Mouse (Mus musculus) right cerebral cortex, adult 18-20 months (tissue): Measurements from ENCODE around the gene Gm20696.

ENCODE experiments used
- DNase-seq: peaks from one replicate; pipeline ENCODE4 v3.0.0; 2022; ENCODE audit warnings: mixed read lengths

Gm20696 gene

DNA sequence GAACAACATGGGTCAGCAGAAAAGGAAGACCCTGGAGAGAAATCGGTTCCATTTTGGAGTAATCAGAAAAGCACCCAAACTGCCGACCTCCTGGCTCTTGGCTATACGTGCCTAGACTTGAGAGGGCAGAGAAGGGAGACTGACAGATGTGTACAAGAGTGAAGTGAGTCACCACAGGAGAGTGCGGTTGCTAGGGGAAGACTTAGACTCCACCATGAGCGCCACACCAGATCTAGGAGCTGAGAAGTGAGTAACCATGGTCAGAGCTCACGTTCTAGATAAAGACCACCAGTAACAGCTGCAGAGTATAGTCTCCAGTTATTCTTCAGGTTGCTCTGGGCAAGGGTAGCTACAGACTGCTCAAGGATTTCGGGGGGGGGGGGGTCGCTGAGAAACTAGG lies 3.4 kb downstream of the Gm20696 start:
- no peak for DNase-seq

DNA sequence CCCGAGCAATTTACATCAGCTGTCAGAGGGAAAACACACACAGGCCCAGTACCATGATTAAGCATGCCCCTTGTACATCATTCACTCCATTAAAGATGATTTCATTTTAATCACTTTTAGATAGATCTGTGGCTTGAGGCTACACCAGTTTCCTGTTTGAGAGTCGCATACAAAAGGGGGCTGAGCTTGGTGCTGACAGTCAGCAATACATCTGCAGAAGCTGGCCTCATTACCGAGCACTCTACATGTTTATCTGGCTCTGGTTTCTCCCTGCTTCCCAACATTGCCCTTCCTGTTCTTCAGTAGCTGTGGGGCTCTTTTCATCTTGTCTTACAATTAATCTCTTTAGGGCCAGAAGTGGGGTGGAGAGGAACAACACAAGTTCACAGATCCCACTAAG lies 6.2 kb downstream of the Gm20696 start:
- no peak for DNase-seq

DNA sequence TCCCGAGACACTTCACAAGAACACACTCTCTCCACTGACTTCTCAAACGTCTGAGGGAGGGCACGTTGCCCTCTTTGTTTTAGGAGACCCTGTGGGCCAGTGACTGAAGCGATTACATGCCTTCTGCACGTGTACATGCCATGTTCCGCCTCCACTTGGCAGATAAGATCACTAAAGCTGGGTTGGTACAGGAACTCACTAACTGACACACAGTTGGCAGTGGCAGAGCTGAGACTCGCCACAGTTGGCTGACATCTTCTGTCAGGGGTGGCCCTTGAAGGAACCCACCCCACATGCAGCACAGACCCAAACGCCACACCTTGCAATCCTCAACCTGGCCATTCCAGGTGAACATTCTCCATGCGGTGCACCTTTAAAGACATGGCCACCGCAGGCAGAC lies 8.0 kb downstream of the Gm20696 start:
- DNase-seq = no peak

DNA sequence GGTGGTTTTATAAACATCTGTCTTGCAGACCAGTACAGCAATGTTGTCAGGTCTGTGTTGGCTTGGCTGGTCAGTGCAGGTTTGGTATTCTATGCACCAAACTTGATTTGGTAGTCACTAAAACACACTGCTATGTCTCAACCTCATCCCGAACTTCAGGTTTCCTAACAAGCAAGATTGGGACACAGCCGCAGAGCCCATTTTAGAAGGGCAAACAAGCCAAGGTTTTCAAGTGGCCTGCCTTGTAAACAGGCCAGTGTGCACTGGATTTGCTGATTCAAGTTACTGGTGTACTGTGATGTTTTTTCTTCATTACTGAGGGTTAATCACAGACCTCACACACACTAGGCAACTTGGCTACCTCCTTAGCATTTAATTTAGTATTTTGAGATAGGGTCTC lies 10.5 kb downstream of the Gm20696 start:
- no peak for DNase-seq

DNA sequence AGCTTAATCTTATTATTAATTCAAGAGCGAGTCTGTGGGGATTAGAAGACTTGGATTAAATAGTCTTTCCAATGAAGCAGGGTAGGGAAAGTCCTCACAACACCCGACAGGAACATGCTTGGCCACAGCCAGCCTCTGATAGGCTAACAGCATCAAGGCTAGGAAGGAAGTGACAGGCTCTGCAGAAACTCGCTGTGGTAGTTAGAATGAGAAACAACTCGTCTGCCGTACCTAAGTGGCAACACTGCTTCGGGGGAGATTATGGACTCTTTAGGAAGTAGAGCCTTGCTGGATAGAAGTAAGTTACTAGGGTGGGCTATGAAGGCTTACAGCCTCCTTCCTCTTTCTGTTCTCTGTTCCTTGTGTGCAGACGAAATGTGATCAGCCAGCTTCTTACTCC lies 11.1 kb downstream of the Gm20696 start:
- DNase-seq = no peak

DNA sequence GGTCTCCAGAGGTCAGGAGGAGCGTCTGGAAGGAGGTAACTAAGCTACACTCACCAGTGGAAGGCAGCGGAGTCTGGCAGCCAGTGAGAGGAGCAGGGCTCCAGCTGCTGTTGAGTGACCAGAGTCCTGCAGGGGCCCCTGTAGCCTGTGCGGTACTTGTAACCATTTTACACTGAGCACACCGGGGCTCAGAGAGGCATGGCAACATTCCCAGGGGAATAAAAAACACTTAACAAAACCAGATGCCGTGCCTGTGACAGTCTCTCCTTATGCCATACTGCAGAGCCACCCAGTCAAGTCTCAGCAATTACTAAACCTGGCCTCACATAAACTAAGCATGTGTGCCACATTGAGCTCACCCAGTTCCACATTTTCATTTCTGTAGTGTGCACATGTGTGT lies 12.3 kb downstream of the Gm20696 start:
- DNase-seq = no peak

DNA sequence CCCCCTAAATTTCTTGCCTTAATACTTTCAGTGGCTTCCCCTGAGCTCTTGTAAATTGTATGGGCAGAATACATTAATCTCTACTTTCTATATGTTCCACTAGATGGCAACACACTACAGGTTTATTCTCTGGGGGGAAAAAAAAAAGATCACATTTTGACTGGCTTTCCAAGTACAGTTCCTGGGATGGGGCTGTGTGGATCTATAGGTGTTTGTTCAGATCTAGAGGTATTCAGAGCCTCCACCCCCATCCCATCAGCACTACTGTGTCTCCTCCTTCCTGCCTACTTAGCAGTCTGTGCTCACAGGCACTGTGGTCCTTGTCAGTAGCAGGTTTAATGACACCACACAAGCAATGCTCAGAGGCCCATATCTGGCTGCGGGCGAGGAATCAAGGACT lies 14.3 kb downstream of the Gm20696 start:
- no peak for DNase-seq

GRCm38 (mm10) chr6:99649307-99649706 lies 17.3 kb downstream of the Gm20696 start:
- DNase-seq = no peak

DNA sequence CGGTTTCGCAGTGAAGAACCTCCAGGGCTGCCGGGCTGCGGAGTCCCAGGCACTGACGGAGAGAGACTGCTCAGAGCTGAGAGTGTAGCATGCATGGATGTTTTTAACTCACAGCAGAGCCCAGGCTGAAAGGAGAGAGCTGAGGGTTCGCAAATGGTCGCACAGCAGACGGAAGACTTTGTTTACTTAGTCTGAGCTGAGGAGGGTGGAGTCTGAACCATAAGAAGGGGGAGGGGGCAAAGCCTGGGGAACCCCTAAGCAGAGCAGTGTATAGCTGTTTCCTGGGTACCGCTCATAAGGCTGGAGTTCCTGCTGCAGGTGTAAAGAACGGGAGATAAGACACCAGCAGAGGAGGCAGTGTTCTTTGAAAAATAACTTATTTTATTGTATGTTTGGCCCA lies 20.3 kb downstream of the Gm20696 start:
- no peak for DNase-seq

- DNase-seq = no peak
Observed at GRCm38 (mm10) chr6:99644876-99645275, 21.7 kb downstream of the Gm20696 start.

GRCm38 (mm10) chr6:99644386-99644785 lies 22.2 kb downstream of the Gm20696 start:
- DNase-seq = no peak

GRCm38 (mm10) chr6:99643439-99644199 lies 23.0 kb downstream of the Gm20696 start:
- DNase-seq = no peak

DNA sequence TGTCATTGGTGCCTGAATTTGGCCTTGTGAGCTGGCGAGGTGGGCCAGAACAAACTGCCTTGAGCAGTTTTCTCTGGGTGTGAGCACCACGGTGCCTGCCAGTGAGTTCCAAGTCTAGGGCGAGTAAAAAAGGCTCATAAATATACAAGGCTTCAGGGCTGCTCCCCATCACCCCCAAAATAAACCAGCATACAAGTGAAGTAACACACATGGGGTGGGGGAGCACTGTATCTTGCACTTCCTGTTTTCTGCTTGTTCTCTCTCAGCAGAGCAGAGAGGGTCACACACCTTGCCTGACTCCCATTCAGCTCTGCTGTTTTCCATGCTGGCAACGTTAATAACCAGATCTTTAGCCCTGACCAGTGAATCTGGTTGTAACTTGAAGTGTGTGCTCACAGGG lies 29.1 kb downstream of the Gm20696 start:
- DNase-seq = no peak

DNA sequence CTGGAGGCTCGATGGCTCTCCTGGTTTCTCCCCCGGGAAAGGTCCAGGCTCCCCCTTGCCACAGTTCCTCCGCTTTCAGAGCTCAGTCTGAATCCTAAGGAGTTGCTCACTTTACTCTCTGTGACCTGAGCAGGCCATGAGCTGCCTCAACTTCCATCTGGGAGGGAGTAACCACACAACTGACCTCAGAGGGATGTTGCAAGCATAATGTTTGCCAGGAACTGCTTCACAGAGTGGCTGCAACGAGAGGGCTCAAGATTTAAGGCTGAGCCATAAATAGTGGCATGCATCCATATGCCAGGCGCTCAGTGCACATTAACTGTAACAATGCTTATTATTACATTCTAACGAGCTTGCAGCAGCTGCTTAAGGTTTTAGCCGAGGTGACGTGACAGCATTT lies 29.8 kb downstream of the Gm20696 start:
- no peak for DNase-seq

GRCm38 (mm10) chr6:99636121-99636520 lies 30.5 kb downstream of the Gm20696 start:
- no peak for DNase-seq

GRCm38 (mm10) chr6:99632121-99632980 lies 34.2 kb downstream of the Gm20696 start:
- DNase-seq = no peak

- DNase-seq = no peak
Observed at GRCm38 (mm10) chr6:99631637-99632036, 35.0 kb downstream of the Gm20696 start.

DNA sequence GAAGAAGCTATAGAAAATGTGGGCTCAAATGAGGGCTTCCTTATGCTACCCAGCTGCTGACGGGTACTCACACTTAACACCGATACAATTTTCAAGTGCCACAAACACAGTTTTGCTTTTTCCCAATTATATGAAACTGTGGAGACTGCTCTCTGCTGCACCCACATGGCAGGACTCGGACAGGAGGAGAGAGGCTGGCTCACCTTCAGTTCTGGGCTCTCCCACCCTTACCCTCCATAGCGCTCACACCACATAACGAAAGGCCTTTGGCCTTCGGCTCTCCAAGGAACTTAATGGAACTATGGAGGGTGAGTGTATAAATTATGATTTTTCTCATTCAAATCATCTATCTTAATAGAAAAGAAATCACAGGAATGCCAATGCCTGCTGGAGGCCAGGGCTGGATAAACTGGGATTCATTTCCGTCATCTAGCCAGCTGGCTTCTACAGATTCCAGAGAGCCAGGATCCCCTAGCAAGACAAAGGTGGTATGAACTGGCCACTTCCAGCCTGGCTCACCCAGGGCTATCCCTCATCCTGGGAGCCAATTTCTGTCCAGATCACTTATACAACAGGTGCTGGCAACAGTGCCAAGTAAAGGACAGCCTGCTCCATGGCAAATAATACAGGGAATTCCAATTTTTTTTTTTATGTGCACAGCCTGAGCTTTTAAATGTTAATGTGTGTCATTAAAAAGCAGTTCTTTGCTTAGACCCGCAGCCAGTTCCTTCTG lies 36.7 kb downstream of the Gm20696 start:
- DNase-seq = no peak

DNA sequence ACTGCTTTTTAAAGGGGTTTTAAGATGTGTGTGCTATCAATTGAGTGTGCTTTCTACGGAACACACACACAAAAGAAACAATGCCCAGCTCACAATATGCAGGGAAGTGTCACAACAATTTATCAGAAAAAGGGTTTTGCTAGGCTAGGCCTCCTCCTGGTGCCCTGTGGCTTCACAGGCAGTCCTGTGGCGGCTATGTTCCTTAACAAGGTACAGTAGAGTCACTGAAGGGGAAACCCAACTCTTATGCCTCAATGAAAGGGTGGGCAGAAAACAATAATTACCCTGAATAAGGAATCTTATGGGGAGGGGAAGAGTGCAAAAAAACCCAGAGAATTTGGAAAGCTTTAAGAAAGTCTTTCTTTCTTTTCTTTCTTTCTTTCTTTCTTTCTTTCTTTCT lies 40.2 kb downstream of the Gm20696 start:
- no peak for DNase-seq

DNA sequence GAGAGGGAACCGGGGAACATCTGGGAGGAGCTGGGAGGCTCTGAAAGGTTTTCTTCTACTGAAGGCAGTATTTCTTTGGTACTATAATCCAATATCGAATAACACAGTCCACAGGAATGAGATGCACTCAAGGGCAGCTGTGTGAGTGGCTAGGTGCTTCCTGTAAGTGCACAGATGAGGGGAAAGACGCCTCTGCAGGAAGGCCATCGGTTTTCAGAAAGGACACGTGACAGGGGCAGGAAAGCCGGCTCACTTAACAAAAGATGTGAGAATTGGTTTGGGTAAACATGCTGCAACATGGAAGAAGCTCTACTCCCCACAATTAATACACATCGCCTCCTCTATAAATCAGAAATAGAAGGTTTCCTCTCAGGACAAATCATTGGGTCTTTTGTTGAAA lies 40.8 kb downstream of the Gm20696 start:
- DNase-seq = no peak

- DNase-seq = no peak
Observed at GRCm38 (mm10) chr6:99625306-99625705, 41.3 kb downstream of the Gm20696 start.

DNA sequence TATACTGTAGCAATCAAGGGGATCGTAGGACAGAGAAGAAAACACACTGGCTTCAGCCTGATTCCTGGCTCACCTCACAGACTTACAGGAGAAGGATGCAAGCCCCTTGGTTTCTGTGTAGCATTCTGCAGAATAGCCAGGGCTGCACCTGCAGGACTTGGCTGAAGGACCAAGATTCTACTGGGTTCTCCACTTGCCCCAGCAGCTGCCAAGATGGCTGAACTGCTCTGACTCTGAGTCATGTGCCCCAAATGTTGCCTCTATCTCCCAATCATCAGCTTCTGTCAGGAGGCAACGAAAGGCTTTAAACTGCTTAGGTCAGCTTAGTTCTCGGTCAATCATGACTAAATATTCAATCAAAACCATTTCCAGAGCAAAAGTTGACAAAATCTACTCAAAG lies 42.1 kb downstream of the Gm20696 start:
- DNase-seq = no peak

GRCm38 (mm10) chr6:99623641-99624040 lies 43.0 kb downstream of the Gm20696 start:
- no peak for DNase-seq

GRCm38 (mm10) chr6:99621167-99621566 lies 45.4 kb downstream of the Gm20696 start:
- DNase-seq = no peak
